Mouse (Mus musculus) heart, embryonic 14.5 days (tissue): Measurements from ENCODE around the gene Tpk1. TPM values are rescaled to one million over a fixed set of nuclear protein-coding genes. Genes with fewer than 3 reads are reported as not detected.

Experiments used
- ATAC-seq: fragments of 200-750 bp; cut with Nextera tagmentation; 2 replicates; pipeline ENCODE4 v1.8.0; 2017; ENCODE audit warnings: low read depth, moderate TSS enrichment; ENCODE audit not compliant: insufficient number of reproducible peaks, insufficient read depth, low FRiP score
- H3K27ac ChIP-seq, 2 experiments: fragments of 200-500 bp in 1 of 2; fragments of 300-500 bp in 1 of 2; sonication (generic) in 1 of 2; replicated peaks in 1 of 2; 2 replicates each; pipeline ENCODE4 v1.5.1; 2012 to 2014; ENCODE audit warnings: low read depth in 2 of 2, low read length in 2 of 2, control low read depth in 1 of 2, mild to moderate bottlenecking in 1 of 2, mixed read lengths in 1 of 2; ENCODE audit not compliant: control insufficient read depth in 1 of 2, insufficient read depth in 1 of 2
- H3K27me3 ChIP-seq: fragments of 300-500 bp; sonication (generic); 2 replicates; pipeline ENCODE4 v1.6.1; 2014; ENCODE audit warnings: mild to moderate bottlenecking, low read length, control low read depth; ENCODE audit not compliant: control insufficient read depth, insufficient read depth
- H3K36me3 ChIP-seq: fragments of 300-500 bp; sonication (generic); 2 replicates; pipeline ENCODE4 v1.6.1; 2014; ENCODE audit warnings: mild to moderate bottlenecking, control low read depth, low read length, mixed read lengths; ENCODE audit not compliant: control insufficient read depth, insufficient read depth
- H3K4me1 ChIP-seq, 2 experiments: fragments of 200-500 bp in 1 of 2; fragments of 300-500 bp in 1 of 2; sonication (generic) in 1 of 2; 2 replicates each; pipeline ENCODE4 v1.6.1; 2012 to 2014; ENCODE audit warnings: low read length in 2 of 2, control low read depth in 1 of 2, mixed read lengths in 1 of 2; ENCODE audit not compliant: control insufficient read depth in 2 of 2, insufficient read depth in 2 of 2
- H3K4me2 ChIP-seq: fragments of 300-500 bp; sonication (generic); 2 replicates; pipeline ENCODE4 v1.6.1; 2014; ENCODE audit warnings: mild to moderate bottlenecking, low read length
- H3K4me3 ChIP-seq, 2 experiments: fragments of 200-500 bp in 1 of 2; fragments of 300-500 bp in 1 of 2; sonication (generic) in 1 of 2; 2 replicates each; pipeline ENCODE4 v1.5.1; 2012 to 2014; ENCODE audit warnings: low read length in 2 of 2, mild to moderate bottlenecking in 2 of 2, control low read depth in 1 of 2, low read depth in 1 of 2, moderate library complexity in 1 of 2; ENCODE audit not compliant: control insufficient read depth in 1 of 2, insufficient read depth in 1 of 2
- H3K9ac ChIP-seq: fragments of 300-500 bp; sonication (generic); 2 replicates; pipeline ENCODE4 v1.6.1; 2014; ENCODE audit warnings: mild to moderate bottlenecking, low read length
- H3K9me3 ChIP-seq: fragments of 300-500 bp; sonication (generic); 2 replicates; pipeline ENCODE4 v1.6.1; 2016; ENCODE audit warnings: low read length, control low read depth; ENCODE audit not compliant: control insufficient read depth
- WGBS: fragments of 180-500 bp; shearing (Covaris S2); extraction: QIAGEN DNeasy Blood & Tissue Kit; methylation state at CpG from one replicate; pipeline ENCODE4 v1.1.7; 2014; 5-methylcytosine and 5-hydroxymethylcytosine counted together
- polyA plus RNA-seq: library from polyadenylated mRNA; unstranded; fragments of >200 nt; fragmentation: Nextera tagmentation; extraction: Ambion mirVana; gene quantifications from 2 replicates; pipeline ENCODE4 v1.2.1, GENCODE M21; 2014

Gene Tpk1
- polyA plus RNA-seq, 1 experiment from 2014 or later = 8.6 TPM

DNA sequence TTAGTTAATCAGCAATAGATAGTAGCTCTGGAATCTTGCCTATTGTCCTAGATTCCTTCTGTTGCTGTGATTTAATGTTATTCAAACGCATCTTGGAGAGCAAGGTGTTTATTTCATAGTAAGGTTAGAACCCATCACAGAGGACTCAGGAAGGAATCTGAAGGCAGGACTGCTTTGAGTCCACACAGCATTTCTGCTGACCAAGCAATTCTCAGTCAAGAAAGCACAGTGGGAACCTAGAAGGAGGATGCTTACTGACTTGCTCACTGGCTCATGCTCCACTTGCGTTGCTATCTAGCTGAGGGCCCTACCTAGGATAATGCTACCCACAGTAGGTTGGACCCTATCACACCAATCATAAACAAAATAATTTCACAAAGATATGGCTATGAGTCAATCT lies 130.6 kb downstream of the Tpk1 start:
- no peaks in the 10 kb centered on the region for H3K27me3 ChIP-seq
- no peak overlapping the region for H3K4me3 ChIP-seq
- H3K4me1 ChIP-seq = no peaks in the 10 kb centered on the region
- no peaks in the 10 kb centered on the region for H3K36me3 ChIP-seq
- H3K27ac ChIP-seq = no peak overlapping the region
- no peak for ATAC-seq
- H3K9me3 ChIP-seq = no peaks in the 10 kb centered on the region
- H3K4me2 ChIP-seq = no peak overlapping the region
- WGBS = 90% methylated on average over 2 of the region's 2 CpGs
- H3K9ac ChIP-seq = no peak overlapping the region

DNA sequence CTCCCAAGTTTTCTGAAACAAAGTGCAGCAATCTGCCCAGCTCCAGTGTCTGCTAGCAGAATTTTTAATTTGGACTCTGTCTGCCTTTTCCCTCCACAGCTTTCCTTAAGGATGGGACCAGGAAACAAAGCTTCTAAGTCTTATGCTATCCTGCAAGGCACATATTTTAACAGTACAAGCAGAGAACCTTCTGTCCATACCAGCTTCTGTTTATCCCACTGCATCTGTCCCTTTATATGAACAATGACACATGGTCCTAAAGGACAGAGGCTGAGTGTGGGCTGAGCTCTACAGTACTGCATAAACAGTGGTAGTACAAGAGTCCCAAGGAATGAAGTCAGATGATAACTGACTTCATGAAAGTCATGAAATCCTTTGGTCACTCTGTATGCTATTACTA lies 132.8 kb downstream of the Tpk1 start:
- Histone ChIP-seq H3K4me2 (no peak overlapping the region), H3K36me3 (no peaks in the 10 kb centered on the region), H3K9me3 (no peaks in the 10 kb centered on the region), H3K4me1 (no peaks in the 10 kb centered on the region), H3K4me3 (no peak overlapping the region), H3K27ac (no peak overlapping the region), H3K9ac (no peak overlapping the region), H3K27me3 (no peaks in the 10 kb centered on the region)
- no peak for ATAC-seq

DNA sequence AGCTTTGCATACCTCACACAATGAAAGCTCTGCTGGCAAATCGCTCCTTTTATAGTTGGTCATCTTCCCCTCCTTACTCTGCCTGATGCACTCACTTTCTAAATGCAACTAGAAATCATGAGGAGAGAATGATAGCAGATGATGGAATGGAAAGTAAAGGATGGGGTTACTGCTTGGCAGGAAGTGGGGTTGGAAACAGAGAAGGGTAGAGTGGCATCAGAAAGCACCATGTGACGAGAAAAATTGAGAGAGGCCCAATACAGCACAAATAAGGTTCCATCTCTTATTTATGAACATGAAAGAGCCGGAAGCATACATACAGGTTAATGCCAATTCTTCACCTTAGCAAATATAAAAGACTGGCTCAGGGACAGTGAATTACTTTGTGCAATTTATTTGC lies 133.3 kb downstream of the Tpk1 start:
- WGBS = 80% methylated on average over 3 of the region's 3 CpGs
- Histone ChIP-seq H3K4me1 (no peaks in the 10 kb centered on the region), H3K36me3 (no peaks in the 10 kb centered on the region), H3K4me2 (no peak overlapping the region), H3K27me3 (no peaks in the 10 kb centered on the region), H3K4me3 (no peak overlapping the region), H3K9ac (no peak overlapping the region), H3K9me3 (no peaks in the 10 kb centered on the region), H3K27ac (no peak overlapping the region)
- ATAC-seq = no peak

DNA sequence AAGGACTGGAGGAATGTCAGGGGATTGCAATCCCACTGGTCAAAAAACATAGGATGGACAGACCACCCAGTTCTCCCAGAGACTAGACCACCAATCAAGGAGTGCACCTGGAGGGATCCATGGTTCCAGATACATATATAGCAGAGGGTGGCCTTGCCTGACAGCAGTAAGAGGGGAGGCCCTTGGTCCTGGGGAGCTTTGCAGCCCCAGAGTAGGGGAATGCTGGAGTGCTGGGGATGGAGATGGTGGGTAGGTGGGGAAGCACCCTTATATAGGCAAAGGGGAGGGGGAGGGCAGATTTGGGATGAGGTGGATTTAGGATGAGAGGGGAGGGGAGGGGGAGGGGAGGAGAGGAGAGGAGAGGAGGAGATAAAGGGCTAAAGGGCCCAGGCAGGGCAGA lies 134.1 kb downstream of the Tpk1 start:
- Histone ChIP-seq H3K36me3 (no peaks in the 10 kb centered on the region), H3K4me3 (no peak overlapping the region), H3K4me1 (no peaks in the 10 kb centered on the region), H3K27me3 (no peaks in the 10 kb centered on the region), H3K4me2 (no peak overlapping the region), H3K27ac (no peak overlapping the region), H3K9me3 (no peaks in the 10 kb centered on the region), H3K9ac (no peak overlapping the region)
- no peak for ATAC-seq

DNA sequence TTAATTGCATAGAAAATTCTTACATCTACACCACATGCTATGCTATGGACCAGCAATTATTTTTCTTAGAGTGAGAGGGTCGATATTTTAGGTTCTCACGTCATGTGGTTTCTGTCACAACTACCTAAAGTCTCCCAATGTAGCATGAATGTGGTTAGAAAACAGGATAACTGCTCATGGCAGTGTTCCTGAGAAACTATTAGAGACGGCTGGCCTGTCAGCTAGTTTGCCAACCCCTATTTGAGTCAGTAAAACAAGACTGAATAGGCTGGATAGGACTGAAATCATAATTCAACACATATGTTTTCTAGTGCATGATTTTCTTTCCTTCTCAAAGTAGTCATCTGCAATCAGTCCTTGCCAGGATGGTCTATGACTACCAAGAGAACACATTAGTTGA lies 137.1 kb downstream of the Tpk1 start:
- no peak for ATAC-seq
- Histone ChIP-seq H3K4me3 (no peak overlapping the region), H3K36me3 (no peaks in the 10 kb centered on the region), H3K9me3 (no peaks in the 10 kb centered on the region), H3K27me3 (no peaks in the 10 kb centered on the region), H3K4me2 (no peak overlapping the region), H3K4me1 (peaks cover 0 to 4% of the 10 kb centered on the region in 2 experiments; a peak in 2 of 4 replicates), H3K9ac (no peak overlapping the region), H3K27ac (no peak overlapping the region)
- WGBS = 81% methylated on average over 3 of the region's 3 CpGs

DNA sequence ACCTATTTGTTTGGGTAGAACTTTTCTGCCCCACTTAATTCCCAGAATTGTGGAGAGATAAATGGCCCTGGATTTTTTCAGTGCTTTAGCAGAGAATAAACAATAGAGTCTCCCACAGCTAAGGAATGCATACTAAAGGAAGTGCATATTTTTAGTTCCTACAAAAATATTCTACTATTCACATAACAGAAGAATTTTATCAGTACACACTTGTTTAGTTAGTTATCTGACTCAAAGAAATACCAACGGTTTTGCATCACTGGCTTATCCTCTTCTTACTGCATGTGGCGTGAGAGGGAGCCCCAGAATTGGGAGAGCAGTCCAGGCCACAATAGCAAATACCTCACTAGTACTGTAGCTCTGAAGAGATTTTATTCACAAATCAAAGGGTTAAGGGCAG lies 141.1 kb downstream of the Tpk1 start:
- 20% methylated on average over 2 of the region's 2 CpGs for WGBS
- Histone ChIP-seq H3K4me2 (no peak overlapping the region), H3K9ac (no peak overlapping the region), H3K27ac (no peak overlapping the region), H3K36me3 (no peaks in the 10 kb centered on the region), H3K4me1 (peaks cover 0 to 4% of the 10 kb centered on the region in 2 experiments; a peak in 2 of 4 replicates), H3K27me3 (no peaks in the 10 kb centered on the region), H3K4me3 (no peak overlapping the region), H3K9me3 (no peaks in the 10 kb centered on the region)
- no peak for ATAC-seq

DNA sequence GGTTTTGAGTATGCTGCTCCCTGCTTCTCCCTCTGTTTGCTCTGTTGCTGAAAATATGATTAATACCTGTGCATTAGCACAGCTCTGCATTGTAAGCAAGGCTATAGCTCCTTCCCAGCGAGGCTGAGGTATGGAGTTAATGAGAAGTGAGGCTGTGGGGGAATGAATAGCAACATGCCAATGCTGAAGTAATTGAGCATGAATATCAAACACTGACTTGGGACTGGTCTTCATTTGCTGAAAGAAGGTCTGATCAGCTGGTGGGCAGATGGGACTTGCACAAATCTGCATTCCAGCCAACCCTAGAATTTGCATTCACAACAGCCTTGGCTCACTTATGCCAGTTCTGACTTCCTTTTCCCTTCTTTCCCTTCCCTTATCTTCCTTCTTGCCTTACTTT lies 144.0 kb downstream of the Tpk1 start:
- Histone ChIP-seq H3K36me3 (no peaks in the 10 kb centered on the region), H3K9me3 (no peaks in the 10 kb centered on the region), H3K27ac (no peak overlapping the region), H3K4me2 (no peak overlapping the region), H3K4me3 (no peak overlapping the region), H3K9ac (no peak overlapping the region), H3K27me3 (no peaks in the 10 kb centered on the region), H3K4me1 (peaks cover 0 to 4% of the 10 kb centered on the region in 2 experiments; a peak in 2 of 4 replicates)
- ATAC-seq = no peak
- 75% methylated on average over 1 of the region's 1 CpGs for WGBS

DNA sequence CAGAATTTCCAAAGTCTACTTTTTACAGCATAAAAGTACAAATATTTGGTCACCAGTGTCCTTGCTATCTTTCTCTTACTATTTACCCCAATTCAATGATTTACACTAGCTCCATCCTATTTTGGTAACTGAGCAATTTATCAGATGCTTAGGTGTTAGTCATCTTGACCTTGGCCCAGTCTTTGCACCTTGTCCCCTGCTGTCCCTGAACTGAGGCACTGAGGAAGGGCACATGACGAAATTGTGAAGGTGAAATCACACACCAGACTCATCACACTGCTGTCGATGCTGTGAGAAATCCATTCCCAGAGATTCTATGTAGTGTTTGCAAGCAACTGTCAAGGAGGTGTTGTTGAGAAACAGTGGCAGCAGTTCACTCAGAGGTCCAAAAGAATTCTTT lies 145.9 kb downstream of the Tpk1 start:
- Histone ChIP-seq H3K27ac (no peak overlapping the region), H3K4me2 (no peak overlapping the region), H3K27me3 (no peaks in the 10 kb centered on the region), H3K9me3 (no peaks in the 10 kb centered on the region), H3K4me3 (no peak overlapping the region), H3K36me3 (no peaks in the 10 kb centered on the region), H3K9ac (no peak overlapping the region), H3K4me1 (peaks cover 0 to 1% of the 10 kb centered on the region in 2 experiments; a peak in 2 of 4 replicates)
- 33% methylated on average over 2 of the region's 2 CpGs for WGBS
- no peak for ATAC-seq
